Mouse (Mus musculus) myocyte (in vitro differentiated cells): ENCODE data around the gene Slc22a3.

Experiments
- CEBPB ChIP-seq: IDR thresholded peaks from 2 replicates; pipeline ENCODE4 v1.6.1; 2011; ENCODE audit warnings: mild to moderate bottlenecking, moderate library complexity; ENCODE audit not compliant: poor library complexity, insufficient read depth, severe bottlenecking
- E2F4 ChIP-seq: IDR thresholded peaks from one replicate; pipeline ENCODE4 v1.6.1; 2011; ENCODE audit warnings: mild to moderate bottlenecking, control low read depth, moderate library complexity; ENCODE audit not compliant: insufficient read depth
- MAX ChIP-seq: IDR thresholded peaks from one replicate; pipeline ENCODE4 v1.6.1; 2011; ENCODE audit warnings: low read depth, mild to moderate bottlenecking, control low read depth
- MYOD1 ChIP-seq, 3 experiments: IDR thresholded peaks; one replicate each; pipeline ENCODE4 v1.6.1; 2011; ENCODE audit warnings: control low read depth in 2 of 3, low read depth in 2 of 3, mild to moderate bottlenecking in 2 of 3, moderate library complexity in 1 of 3; ENCODE audit not compliant: insufficient read length in 2 of 3, control insufficient read depth in 1 of 3
- MYOG ChIP-seq, 3 experiments: IDR thresholded peaks; one replicate each; pipeline ENCODE4 v1.6.1; 2011; ENCODE audit warnings: control low read depth in 2 of 3, low read depth in 2 of 3, mild to moderate bottlenecking in 2 of 3; ENCODE audit not compliant: insufficient read length in 2 of 3, control insufficient read depth in 1 of 3, insufficient read depth in 1 of 3
- POLR2A ChIP-seq: IDR thresholded peaks from one replicate; pipeline ENCODE4 v1.6.1; 2011; ENCODE audit warnings: low read depth, mild to moderate bottlenecking, control low read depth, moderate library complexity; ENCODE audit not compliant: insufficient read length
- TCF12 ChIP-seq: IDR thresholded peaks from one replicate; pipeline ENCODE4 v1.6.1; 2011; ENCODE audit warnings: mild to moderate bottlenecking, control low read depth; ENCODE audit not compliant: poor library complexity, insufficient read depth, severe bottlenecking
- TCF3 ChIP-seq: IDR thresholded peaks from one replicate; pipeline ENCODE4 v1.6.1; 2011; ENCODE audit warnings: low read depth, control low read depth; ENCODE audit not compliant: insufficient read length
- USF1 ChIP-seq: IDR thresholded peaks from one replicate; pipeline ENCODE4 v1.6.1; 2011; ENCODE audit warnings: low read depth, mild to moderate bottlenecking, control low read depth, moderate library complexity

- TF ChIP-seq USF1 (no peak), CEBPB (no peak), TCF12 (no peak), MYOD1 (IDR thresholded peaks at IDR 0.05; ENCODE audit: control insufficient read depth in 1 of 3, insufficient read length in 2 of 3, low read depth in 2 of 3) (no peak), POLR2A (no peak), MYOG (IDR thresholded peaks at IDR 0.05; ENCODE audit: control insufficient read depth in 1 of 3, insufficient read depth in 1 of 3, insufficient read length in 2 of 3, low read depth in 2 of 3) (no peak), TCF3 (no peak), MAX (no peak), E2F4 (no peak)
Observed at GRCm38 (mm10) chr17:12381579-12381978, 125.9 kb downstream of the Slc22a3 start.
